In genomic region chr10:115702358-115702757, GRCm38 (mm10) we compare ENCODE assay signal across 22 mouse cellular contexts.
DNase-seq lines count a peak whose midpoint lies in the region; ATAC-seq lines count a peak whose summit lies in the region.
"Had no signal": no experiment of that assay in that cellular context is flagged by ENCODE, and none has a peak within 500 bp of the region (broad histone marks: within the 10 kb centered on the region; RNA-seq: fewer than 3 reads in every experiment).

No protein-coding gene starts in this region.

- no peak overlapping the region for H3K4me2 ChIP-seq in midbrain, embryonic 11.5 days
- H3K4me2 ChIP-seq in midbrain, embryonic 15.5 days = no peak overlapping the region
- H3K4me2 ChIP-seq in intestine, embryonic 16.5 days (ENCODE audit: low read depth, low read length) = no peak overlapping the region
- H3K4me2 ChIP-seq in hindbrain, embryonic 13.5 days = no peak overlapping the region
- H3K4me2 ChIP-seq: embryonic facial prominence, embryonic 13.5 days; embryonic facial prominence, embryonic 15.5 days; forebrain, embryonic 12.5 days had no signal

- no peaks in the 10 kb centered on the region for H3K4me1 ChIP-seq in midbrain, embryonic 11.5 days (ENCODE audit: control insufficient read depth, insufficient read depth, low read length)
- no peaks in the 10 kb centered on the region for H3K4me1 ChIP-seq in midbrain, embryonic 15.5 days
- no peaks in the 10 kb centered on the region for H3K4me1 ChIP-seq in intestine, embryonic 16.5 days (ENCODE audit: control insufficient read depth, insufficient read depth, low read length)
- H3K4me1 ChIP-seq in hindbrain, embryonic 13.5 days (replicated peaks) = no peaks in the 10 kb centered on the region
- H3K4me1 ChIP-seq: embryonic facial prominence, embryonic 13.5 days; embryonic facial prominence, embryonic 15.5 days; forebrain, embryonic 10.5 days; forebrain, embryonic 12.5 days had no signal

- no peak overlapping the region for H3K27ac ChIP-seq in midbrain, embryonic 11.5 days (ENCODE audit: low read depth, low read length)
- no peak overlapping the region for H3K27ac ChIP-seq in midbrain, embryonic 15.5 days
- no peak overlapping the region for H3K27ac ChIP-seq in intestine, embryonic 16.5 days (ENCODE audit: low read length)
- no peak overlapping the region for H3K27ac ChIP-seq in hindbrain, embryonic 13.5 days
- H3K27ac ChIP-seq: embryonic facial prominence, embryonic 13.5 days; embryonic facial prominence, embryonic 15.5 days; forebrain, embryonic 10.5 days; forebrain, embryonic 12.5 days had no signal

- no peak for ATAC-seq in midbrain, embryonic 11.5 days (ENCODE audit: low FRiP score)
- ATAC-seq in midbrain, embryonic 15.5 days (replicated peaks) = no peak
- peak; percentile 69 for ATAC-seq in intestine, embryonic 16.5 days
- ATAC-seq in hindbrain, embryonic 13.5 days (ENCODE audit: low FRiP score) = no peak
- ATAC-seq: forebrain, embryonic 14.5 days; forebrain, embryonic 16.5 days had no signal

- no peaks in the 10 kb centered on the region for H3K9me3 ChIP-seq in midbrain, embryonic 11.5 days (ENCODE audit: control insufficient read depth, low read length)
- no peaks in the 10 kb centered on the region for H3K9me3 ChIP-seq in midbrain, embryonic 15.5 days
- H3K9me3 ChIP-seq in intestine, embryonic 16.5 days (ENCODE audit: control insufficient read depth, low read length) = no peaks in the 10 kb centered on the region
- H3K9me3 ChIP-seq in hindbrain, embryonic 13.5 days = no peaks in the 10 kb centered on the region
- H3K9me3 ChIP-seq: embryonic facial prominence, embryonic 13.5 days; embryonic facial prominence, embryonic 15.5 days; forebrain, embryonic 10.5 days; forebrain, embryonic 12.5 days had no signal

- 89% methylated on average over 3 of the region's 3 CpGs for WGBS in midbrain, embryonic 11.5 days
- WGBS in midbrain, embryonic 15.5 days = 91% methylated on average over 3 of the region's 3 CpGs
- 65% methylated on average over 3 of the region's 3 CpGs for whole genome bisulfite sequencing in intestine, embryonic 16.5 days
- 93% methylated on average over 3 of the region's 3 CpGs for WGBS in hindbrain, embryonic 13.5 days

- H3K4me3 ChIP-seq in midbrain, embryonic 11.5 days (ENCODE audit: low read depth, low read length) = no peak overlapping the region
- H3K4me3 ChIP-seq in midbrain, embryonic 15.5 days = no peak overlapping the region
- no peak overlapping the region for H3K4me3 ChIP-seq in intestine, embryonic 16.5 days (ENCODE audit: low read length)
- H3K4me3 ChIP-seq in hindbrain, embryonic 13.5 days = no peak overlapping the region
- H3K4me3 ChIP-seq: embryonic facial prominence, embryonic 13.5 days; embryonic facial prominence, embryonic 15.5 days; erythroblast, embryonic 14.5 days; forebrain, embryonic 10.5 days; forebrain, embryonic 12.5 days had no signal

- H3K36me3 ChIP-seq in midbrain, embryonic 11.5 days (ENCODE audit: control insufficient read depth, insufficient read depth, low read length) = no peaks in the 10 kb centered on the region
- no peaks in the 10 kb centered on the region for H3K36me3 ChIP-seq in midbrain, embryonic 15.5 days (replicated peaks)
- no peaks in the 10 kb centered on the region for H3K36me3 ChIP-seq in intestine, embryonic 16.5 days (ENCODE audit: control insufficient read depth, insufficient read depth, low read length)
- H3K36me3 ChIP-seq in hindbrain, embryonic 13.5 days = no peaks in the 10 kb centered on the region
- H3K36me3 ChIP-seq: embryonic facial prominence, embryonic 13.5 days; embryonic facial prominence, embryonic 15.5 days; forebrain, embryonic 10.5 days; forebrain, embryonic 12.5 days had no signal

- DNase-seq in midbrain, embryonic 11.5 days (ENCODE audit: low spot score, missing footprints) = peak; percentile 21
- no peak for DNase-seq in urinary bladder, adult 18-20 months (ENCODE audit: low spot score in 2 of 2)
- DNase-seq: adrenal gland, adult 2 months; adrenal gland, postnatal 10 days; adrenal gland, postnatal 25 days; cerebellum, adult 11 months; cerebellum, adult 18-20 months; cerebellum, adult 8-10 months; cerebellum, adult 9-11 months; cerebellum, postnatal 14 days; cerebellum, postnatal 36 days; embryo, embryonic 11 days had no signal

- no peaks in the 10 kb centered on the region for H3K27me3 ChIP-seq in midbrain, embryonic 11.5 days (ENCODE audit: control insufficient read depth, insufficient read depth, low read length)
- no peaks in the 10 kb centered on the region for H3K27me3 ChIP-seq in midbrain, embryonic 15.5 days (replicated peaks)
- no peaks in the 10 kb centered on the region for H3K27me3 ChIP-seq in intestine, embryonic 16.5 days (replicated peaks; ENCODE audit: control insufficient read depth, insufficient read depth, low read length)
- no peaks in the 10 kb centered on the region for H3K27me3 ChIP-seq in hindbrain, embryonic 13.5 days
- H3K27me3 ChIP-seq: embryonic facial prominence, embryonic 13.5 days; embryonic facial prominence, embryonic 15.5 days; forebrain, embryonic 12.5 days had no signal

- no peak overlapping the region for H3K9ac ChIP-seq in midbrain, embryonic 11.5 days (ENCODE audit: low read length)
- H3K9ac ChIP-seq in midbrain, embryonic 15.5 days = no peak overlapping the region
- H3K9ac ChIP-seq in intestine, embryonic 16.5 days (ENCODE audit: low read depth, low read length) = no peak overlapping the region
- no peak overlapping the region for H3K9ac ChIP-seq in hindbrain, embryonic 13.5 days
- H3K9ac ChIP-seq: embryonic facial prominence, embryonic 13.5 days; embryonic facial prominence, embryonic 15.5 days; forebrain, embryonic 12.5 days had no signal
